Mouse (Mus musculus): ENCODE measurements at regions not wholly inside any gene's neighbourhood (a gene's known extent, or its start where the extent isn't known, plus 50 kb on each side); places are given as distances from the start of the nearest gene placed in this dataset.
A peak's percentile ranks its signal among the peaks of the same experiment; 100 is the strongest.

GRCm38 (mm10) chr12:74516527-74516926 is 200.3 kb upstream of the Gm11042 start:
- no peak for DNase-seq

GRCm38 (mm10) chr12:74502791-74503190 is 186.6 kb upstream of the Gm11042 start:
- no peak for DNase-seq

- DNase-seq: no peak
These were observed 161.4 kb upstream of the Gm11042 start for GRCm38 (mm10) chr12:74477619-74478018.

GRCm38 (mm10) chr12:74474741-74475140 is 158.5 kb upstream of the Gm11042 start:
- DNase-seq: no peak

- DNase-seq: no peak
These were observed 142.3 kb upstream of the Gm11042 start for GRCm38 (mm10) chr12:74458521-74458920.

GRCm38 (mm10) chr12:74452375-74453090 is 136.3 kb upstream of the Gm11042 start:
- DNase-seq: no peak

GRCm38 (mm10) chr12:74448248-74448647 is 132.1 kb upstream of the Gm11042 start:
- DNase-seq: no peak

- no peak for DNase-seq
These were observed 118.7 kb upstream of the Gm11042 start for GRCm38 (mm10) chr12:74434874-74435273.

- DNase-seq: no peak
These were observed 98.5 kb upstream of the Gm11042 start for GRCm38 (mm10) chr12:74414738-74415137.

- no peak for DNase-seq
These were observed 94.3 kb upstream of the Gm11042 start for GRCm38 (mm10) chr12:74410511-74410910.

- DNase-seq: peak; percentile 2
These were observed 91.4 kb upstream of the Gm11042 start for GRCm38 (mm10) chr12:74407591-74408095.

- no peak for DNase-seq
These were observed 73.6 kb upstream of the Gm11042 start for GRCm38 (mm10) chr12:74389811-74390210.
